Mouse (Mus musculus) midbrain, embryonic 12.5 days (tissue): ENCODE measurements around the gene Elmsan1. TPM values are rescaled to one million over a fixed set of nuclear protein-coding genes. Genes with fewer than 3 reads are reported as not detected.
A peak's percentile ranks its signal among the peaks of the same experiment; 100 is the strongest.

Source experiments
- ATAC-seq: fragments of 200-750 bp; cut with Nextera tagmentation; 2 replicates; pipeline ENCODE4 v1.8.0; 2017; ENCODE audit warnings: low read depth, moderate TSS enrichment, moderate library complexity; ENCODE audit not compliant: low FRiP score
- H3K27ac ChIP-seq: fragments of 300-500 bp; sonication (generic); replicated peaks from 2 replicates; pipeline ENCODE4 v1.5.1; 2016; ENCODE audit warnings: mild to moderate bottlenecking
- H3K27me3 ChIP-seq: fragments of 300-500 bp; sonication (generic); 2 replicates; pipeline ENCODE4 v1.6.1; 2016; ENCODE audit warnings: mild to moderate bottlenecking
- H3K36me3 ChIP-seq: fragments of 300-500 bp; sonication (generic); 2 replicates; pipeline ENCODE4 v1.6.1; 2016
- H3K4me1 ChIP-seq: fragments of 300-500 bp; sonication (generic); 2 replicates; pipeline ENCODE4 v1.6.1; 2016
- H3K4me2 ChIP-seq: fragments of 300-500 bp; sonication (generic); replicated peaks from 2 replicates; pipeline ENCODE4 v1.6.1; 2016; ENCODE audit warnings: mild to moderate bottlenecking, moderate library complexity
- H3K4me3 ChIP-seq: fragments of 300-500 bp; sonication (generic); 2 replicates; pipeline ENCODE4 v1.5.1; 2016; ENCODE audit warnings: mild to moderate bottlenecking
- H3K9ac ChIP-seq: fragments of 300-500 bp; sonication (generic); replicated peaks from 2 replicates; pipeline ENCODE4 v1.6.1; 2016; ENCODE audit warnings: mild to moderate bottlenecking, moderate library complexity
- H3K9me3 ChIP-seq: fragments of 300-500 bp; sonication (generic); 2 replicates; pipeline ENCODE4 v1.6.1; 2016; ENCODE audit warnings: mild to moderate bottlenecking
- WGBS: fragments of 180-500 bp; shearing (Covaris S2); methylation state at CpG from one replicate; pipeline ENCODE4 v1.1.7; 2016; 5-methylcytosine and 5-hydroxymethylcytosine counted together
- polyA plus RNA-seq: library from polyadenylated mRNA; unstranded; fragments of >200 nt; fragmentation: Nextera tagmentation; extraction: Ambion mirVana; gene quantifications from 2 replicates; pipeline ENCODE4 v1.2.1, GENCODE M21; 2016

The Elmsan1 gene
- polyA plus RNA-seq, 1 experiment from 2014 or later = 6.6 TPM

GRCm38 (mm10) chr12:84178652-84179445, 39.8 kb downstream of the Elmsan1 start:
- H3K4me2 ChIP-seq = no peak overlapping the region
- H3K9ac ChIP-seq = no peak overlapping the region

GRCm38 (mm10) chr12:84178052-84178451, 40.6 kb downstream of the Elmsan1 start:
- Histone ChIP-seq H3K9me3 (no peaks in the 10 kb centered on the region), H3K4me1 (peaks cover 63% of the 10 kb centered on the region)

More at GRCm38 (mm10) chr12:84178652-84179445, 39.8 kb downstream of the Elmsan1 start:
- Histone ChIP-seq H3K27me3 (no peaks in the 10 kb centered on the region), H3K4me1 (peaks cover 63% of the 10 kb centered on the region), H3K9me3 (no peaks in the 10 kb centered on the region), H3K27ac (no peak overlapping the region), H3K36me3 (peaks cover 4% of the 10 kb centered on the region), H3K4me3 (no peak overlapping the region)
- no peak for ATAC-seq
- WGBS = 62% methylated on average over 10 of the region's 10 CpGs

GRCm38 (mm10) chr12:84176886-84177765, 41.6 kb downstream of the Elmsan1 start:
- H3K27ac ChIP-seq = peak overlapping the region; percentile 89
- no peaks in the 10 kb centered on the region for H3K9me3 ChIP-seq
- 38% methylated on average over 6 of the region's 6 CpGs for WGBS
- peaks cover 62% of the 10 kb centered on the region for H3K4me1 ChIP-seq
- peak overlapping the region; percentile 8; the same call in 1 of the 2 replicates for H3K9ac ChIP-seq
- H3K4me3 ChIP-seq = no peak overlapping the region
- ATAC-seq = no peak
- H3K4me2 ChIP-seq = peak overlapping the region; percentile 66; the same call in 1 of the 2 replicates
- no peaks in the 10 kb centered on the region for H3K27me3 ChIP-seq
- peaks cover 20% of the 10 kb centered on the region for H3K36me3 ChIP-seq

More at GRCm38 (mm10) chr12:84178052-84178451, 40.6 kb downstream of the Elmsan1 start:
- WGBS = 72% methylated on average over 1 of the region's 1 CpGs
- H3K4me2 ChIP-seq = no peak overlapping the region
- no peaks in the 10 kb centered on the region for H3K27me3 ChIP-seq
- ATAC-seq = no peak
- peaks cover 12% of the 10 kb centered on the region for H3K36me3 ChIP-seq
- no peak overlapping the region for H3K4me3 ChIP-seq
- no peak overlapping the region for H3K27ac ChIP-seq
- H3K9ac ChIP-seq = no peak overlapping the region

DNA sequence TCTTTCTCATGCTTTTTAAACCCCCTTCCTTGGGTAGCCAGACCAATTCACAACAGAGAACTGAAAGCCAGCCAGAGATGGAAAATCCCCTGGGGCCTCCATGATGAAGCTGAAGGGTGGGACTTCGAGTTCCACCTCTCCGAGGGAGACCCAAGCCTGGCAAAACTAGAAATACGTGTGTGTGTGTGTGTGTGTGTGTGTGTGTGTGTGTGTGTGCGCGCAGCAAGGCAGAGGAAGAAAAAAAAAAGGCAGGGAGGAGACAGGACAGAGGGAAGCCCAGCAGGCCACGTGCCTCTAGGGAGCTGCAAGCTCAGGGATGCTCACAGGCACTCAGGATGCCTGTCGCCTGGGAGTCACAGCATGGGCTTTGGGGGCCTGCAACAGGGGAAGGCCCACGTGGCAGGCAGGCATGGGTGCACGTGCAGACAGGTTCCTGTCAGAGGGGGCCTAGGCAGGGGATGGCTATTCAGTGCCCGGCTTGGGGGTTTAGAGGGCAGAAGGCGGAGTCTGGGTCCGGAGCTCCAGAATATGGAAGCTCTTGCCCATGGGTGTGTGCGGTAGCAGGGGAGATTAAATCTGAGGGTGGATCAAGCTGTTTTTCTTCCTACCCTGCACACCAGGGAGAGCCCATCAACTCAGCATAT, 42.4 kb downstream of the Elmsan1 start:
- H3K4me2 ChIP-seq = peak overlapping the region; percentile 66
- WGBS = 3% methylated on average over 13 of the region's 13 CpGs
- peaks cover 28% of the 10 kb centered on the region for H3K36me3 ChIP-seq
- H3K27ac ChIP-seq = peak overlapping the region; percentile 89
- no peaks in the 10 kb centered on the region for H3K9me3 ChIP-seq
- peak overlapping the region; percentile 43 for H3K4me3 ChIP-seq
- ATAC-seq = no peak
- H3K9ac ChIP-seq = peak overlapping the region; percentile 81
- H3K4me1 ChIP-seq = peaks cover 54% of the 10 kb centered on the region
- H3K27me3 ChIP-seq = no peaks in the 10 kb centered on the region

DNA sequence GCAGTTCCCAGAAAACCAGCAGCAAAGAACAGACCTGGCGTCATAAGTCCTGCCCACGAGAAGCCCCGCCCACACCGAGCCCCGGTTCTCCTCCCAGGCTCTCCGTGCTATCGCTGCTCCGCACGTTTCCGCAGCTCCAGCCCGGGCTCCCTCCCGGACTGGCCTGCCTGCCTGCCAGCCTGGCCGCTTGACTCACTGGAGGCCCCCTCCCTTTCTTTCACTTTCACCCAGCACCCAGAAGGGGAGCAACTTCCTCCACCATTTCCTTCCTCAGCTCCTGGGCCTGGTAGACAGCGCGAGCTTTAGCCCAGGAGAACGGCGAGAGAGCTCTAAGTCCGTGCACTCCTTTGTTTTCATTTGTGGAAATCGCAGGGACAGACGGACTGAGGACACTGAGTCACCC, 43.0 kb downstream of the Elmsan1 start:
- H3K36me3 ChIP-seq = peaks cover 31% of the 10 kb centered on the region
- peak overlapping the region; percentile 66 for H3K4me2 ChIP-seq
- peak; percentile 75 for ATAC-seq
- WGBS = under 1% methylated on average over 20 of the region's 20 CpGs
- peak overlapping the region; percentile 89 for H3K27ac ChIP-seq
- H3K4me1 ChIP-seq = peaks cover 48% of the 10 kb centered on the region
- H3K9ac ChIP-seq = peak overlapping the region; percentile 81
- no peaks in the 10 kb centered on the region for H3K27me3 ChIP-seq
- peak overlapping the region; percentile 43 for H3K4me3 ChIP-seq
- no peaks in the 10 kb centered on the region for H3K9me3 ChIP-seq

DNA sequence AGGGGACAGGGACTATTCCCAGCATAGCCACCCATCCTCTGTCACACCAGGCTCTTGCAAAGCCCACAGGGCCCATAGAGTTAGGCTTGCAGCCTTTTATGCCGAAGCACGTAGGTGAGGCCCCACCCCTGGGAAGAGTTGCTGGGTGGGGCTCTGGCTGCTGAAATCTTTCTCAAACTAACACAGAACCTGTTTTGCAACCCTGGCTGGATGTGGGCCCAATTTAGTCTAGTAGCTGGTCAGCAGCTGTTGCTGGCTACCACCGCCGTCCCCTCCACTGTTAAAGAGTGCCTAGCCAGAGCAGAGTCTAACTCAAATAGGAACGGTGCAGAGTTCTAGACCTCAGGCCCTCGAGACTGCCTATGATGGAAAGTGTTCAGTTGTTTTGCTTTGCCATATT, 43.8 kb downstream of the Elmsan1 start:
- Histone ChIP-seq H3K9ac (no peak overlapping the region), H3K27ac (no peak overlapping the region), H3K4me1 (peaks cover 40% of the 10 kb centered on the region), H3K36me3 (peaks cover 31% of the 10 kb centered on the region), H3K27me3 (no peaks in the 10 kb centered on the region), H3K9me3 (no peaks in the 10 kb centered on the region), H3K4me3 (no peak overlapping the region), H3K4me2 (no peak overlapping the region)
- ATAC-seq = no peak
- WGBS = 89% methylated on average over 6 of the region's 6 CpGs

DNA sequence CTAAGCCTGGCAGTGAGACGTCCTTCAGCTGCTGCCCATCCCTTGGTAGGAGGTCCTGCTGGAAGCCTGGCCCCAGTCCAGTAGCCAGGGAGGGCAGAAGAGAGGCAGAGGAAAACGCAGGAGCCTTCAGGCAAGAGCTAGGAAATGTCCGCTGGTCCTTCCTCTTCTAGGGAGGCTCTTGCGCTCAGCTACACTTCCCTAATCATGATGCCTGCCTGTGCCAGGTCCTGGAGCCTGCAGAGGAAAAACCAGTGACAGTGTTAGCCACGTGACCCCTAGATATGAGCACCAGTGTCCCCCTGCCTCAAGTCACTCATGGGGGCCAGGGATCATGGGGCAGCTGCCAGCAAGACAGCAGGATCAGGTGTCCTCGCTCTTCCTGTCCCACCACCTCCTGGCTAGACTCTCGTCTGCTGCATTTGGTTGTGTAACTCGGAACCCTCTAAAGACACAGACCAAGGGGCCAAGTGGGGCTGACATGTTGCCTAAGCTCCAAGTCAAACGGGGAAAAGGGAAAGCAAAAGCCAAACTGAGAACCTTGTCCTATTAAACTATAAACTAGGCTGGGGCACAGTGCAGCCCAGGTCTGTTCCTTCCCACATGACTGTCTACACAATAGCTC, 44.4 kb downstream of the Elmsan1 start:
- H3K9ac ChIP-seq = no peak overlapping the region
- H3K4me2 ChIP-seq = no peak overlapping the region
- H3K27ac ChIP-seq = no peak overlapping the region
- peaks cover 39% of the 10 kb centered on the region for H3K4me1 ChIP-seq
- no peaks in the 10 kb centered on the region for H3K9me3 ChIP-seq
- no peak for ATAC-seq
- no peaks in the 10 kb centered on the region for H3K27me3 ChIP-seq
- H3K4me3 ChIP-seq = no peak overlapping the region
- WGBS = 86% methylated on average over 9 of the region's 9 CpGs
- H3K36me3 ChIP-seq = peaks cover 31% of the 10 kb centered on the region

GRCm38 (mm10) chr12:84173309-84173915, 45.3 kb downstream of the Elmsan1 start:
- Histone ChIP-seq H3K4me1 (peaks cover 35% of the 10 kb centered on the region), H3K9me3 (no peaks in the 10 kb centered on the region), H3K4me2 (no peak overlapping the region), H3K27ac (no peak overlapping the region), H3K9ac (no peak overlapping the region), H3K36me3 (peaks cover 31% of the 10 kb centered on the region), H3K4me3 (no peak overlapping the region), H3K27me3 (no peaks in the 10 kb centered on the region)
- no peak for ATAC-seq
- WGBS = 90% methylated on average over 13 of the region's 13 CpGs

GRCm38 (mm10) chr12:84172862-84173261, 45.8 kb downstream of the Elmsan1 start:
- no peak overlapping the region for H3K4me2 ChIP-seq
- no peak for ATAC-seq
- H3K9me3 ChIP-seq = no peaks in the 10 kb centered on the region
- 94% methylated on average over 17 of the region's 17 CpGs for WGBS
- H3K27ac ChIP-seq = no peak overlapping the region
- H3K9ac ChIP-seq = no peak overlapping the region
- H3K4me3 ChIP-seq = no peak overlapping the region
- H3K27me3 ChIP-seq = no peaks in the 10 kb centered on the region
- peaks cover 31% of the 10 kb centered on the region for H3K36me3 ChIP-seq
- peaks cover 29% of the 10 kb centered on the region for H3K4me1 ChIP-seq

DNA sequence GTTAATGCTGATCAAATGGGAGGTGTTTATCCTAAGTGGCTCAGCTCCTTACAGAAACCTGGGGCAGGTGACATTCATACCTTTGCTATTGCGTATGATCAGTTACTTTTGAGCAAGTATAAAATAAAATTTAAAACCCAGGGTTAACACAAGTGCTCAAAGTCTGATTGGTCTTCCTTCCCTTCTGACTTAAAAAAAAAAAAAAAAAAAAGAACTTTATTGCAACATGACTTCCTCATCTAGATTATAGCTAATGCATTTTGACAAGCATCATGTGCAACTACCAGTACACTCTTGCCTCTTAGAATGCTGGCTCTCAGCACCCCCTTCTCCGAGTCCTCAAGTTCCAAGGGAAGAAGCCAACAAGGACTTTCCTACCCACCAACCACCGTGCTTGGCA, 46.5 kb downstream of the Elmsan1 start:
- ATAC-seq = no peak
- H3K36me3 ChIP-seq = peaks cover 33% of the 10 kb centered on the region
- H3K27ac ChIP-seq = no peak overlapping the region
- H3K4me1 ChIP-seq = peaks cover 24% of the 10 kb centered on the region
- no peak overlapping the region for H3K9ac ChIP-seq
- no peaks in the 10 kb centered on the region for H3K9me3 ChIP-seq
- H3K4me3 ChIP-seq = no peak overlapping the region
- 93% methylated on average over 3 of the region's 3 CpGs for WGBS
- H3K27me3 ChIP-seq = no peaks in the 10 kb centered on the region
- H3K4me2 ChIP-seq = no peak overlapping the region

DNA sequence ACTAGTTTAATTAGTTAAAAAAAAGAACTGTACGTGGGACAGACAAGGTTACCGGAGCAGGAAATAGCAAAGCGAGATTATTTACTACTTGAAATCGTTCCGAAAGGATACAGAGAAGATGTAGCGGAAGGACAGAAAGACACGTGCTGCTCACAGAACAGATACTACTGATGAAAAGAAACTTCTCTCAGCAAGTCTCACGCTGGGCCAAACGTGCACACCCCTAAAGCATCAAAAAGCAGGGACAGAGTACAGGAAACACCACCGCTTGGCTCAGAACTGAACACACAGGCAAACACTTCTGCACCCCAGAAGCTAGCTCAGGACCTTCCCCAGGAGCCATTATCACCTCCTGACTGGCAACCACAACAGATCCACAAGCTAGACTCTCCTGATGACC, 48.1 kb downstream of the Elmsan1 start:
- Histone ChIP-seq H3K4me1 (peaks cover 8% of the 10 kb centered on the region), H3K36me3 (peaks cover 35% of the 10 kb centered on the region), H3K4me2 (no peak overlapping the region), H3K9me3 (no peaks in the 10 kb centered on the region), H3K27me3 (no peaks in the 10 kb centered on the region), H3K27ac (no peak overlapping the region), H3K4me3 (no peak overlapping the region), H3K9ac (no peak overlapping the region)
- no peak for ATAC-seq
- 90% methylated on average over 10 of the region's 10 CpGs for WGBS
